Mouse (Mus musculus) neural tube, embryonic 14.5 days (tissue): Measurements from ENCODE around the gene Scfd2. TPM values are rescaled to one million over a fixed set of nuclear protein-coding genes. Genes with fewer than 3 reads are reported as not detected.

Experiments
- ATAC-seq: fragments of 200-750 bp; cut with Nextera tagmentation; 2 replicates; pipeline ENCODE4 v1.8.0; 2017; ENCODE audit warnings: low read depth, mild to moderate bottlenecking, moderate TSS enrichment, moderate library complexity
- H3K27ac ChIP-seq: fragments of 300-500 bp; sonication (generic); 2 replicates; pipeline ENCODE4 v1.5.1; 2014; ENCODE audit warnings: low read depth, mild to moderate bottlenecking, control low read depth, low read length, moderate library complexity, mixed read lengths
- H3K27me3 ChIP-seq: fragments of 300-500 bp; sonication (generic); 2 replicates; pipeline ENCODE4 v1.6.1; 2014; ENCODE audit warnings: low read length; ENCODE audit not compliant: control insufficient read depth, insufficient read depth
- H3K36me3 ChIP-seq: fragments of 300-500 bp; sonication (generic); 2 replicates; pipeline ENCODE4 v1.6.1; 2014; ENCODE audit warnings: low read length, mixed read lengths; ENCODE audit not compliant: control insufficient read depth, insufficient read depth
- H3K4me1 ChIP-seq: fragments of 300-500 bp; sonication (generic); 2 replicates; pipeline ENCODE4 v1.6.1; 2014; ENCODE audit warnings: low read length; ENCODE audit not compliant: control insufficient read depth, insufficient read depth
- H3K4me2 ChIP-seq: fragments of 300-500 bp; sonication (generic); 2 replicates; pipeline ENCODE4 v1.6.1; 2014; ENCODE audit warnings: mild to moderate bottlenecking, low read depth, low read length, control low read depth
- H3K4me3 ChIP-seq: fragments of 300-500 bp; sonication (generic); 2 replicates; pipeline ENCODE4 v1.5.1; 2014; ENCODE audit warnings: low read depth, low read length, control low read depth, mixed read lengths
- H3K9ac ChIP-seq: fragments of 300-500 bp; sonication (generic); replicated peaks from 2 replicates; pipeline ENCODE4 v1.6.1; 2014; ENCODE audit warnings: low read depth, mild to moderate bottlenecking, control low read depth, low read length, mixed read lengths
- H3K9me3 ChIP-seq: fragments of 300-500 bp; sonication (generic); 2 replicates; pipeline ENCODE4 v1.6.1; 2016; ENCODE audit warnings: low read length; ENCODE audit not compliant: control insufficient read depth
- WGBS: fragments of 180-500 bp; shearing (Covaris S2); extraction: QIAGEN DNeasy Blood & Tissue Kit; methylation state at CpG from one replicate; pipeline ENCODE4 v1.1.7; 2014; 5-methylcytosine and 5-hydroxymethylcytosine counted together
- polyA plus RNA-seq: library from polyadenylated mRNA; unstranded; fragments of >200 nt; fragmentation: Nextera tagmentation; extraction: Ambion mirVana; gene quantifications from 2 replicates; pipeline ENCODE4 v1.2.1, GENCODE M21; 2014

Scfd2 gene
- polyA plus RNA-seq, 1 experiment from 2014 or later, result 18.3 TPM

GRCm38 (mm10) chr5:74228938-74229337, 302.6 kb downstream of the Scfd2 start:
- Histone ChIP-seq H3K36me3 (no peaks in the 10 kb centered on the region), H3K4me1 (no peaks in the 10 kb centered on the region), H3K27ac (no peak overlapping the region), H3K9me3 (no peaks in the 10 kb centered on the region), H3K4me2 (no peak overlapping the region), H3K9ac (no peak overlapping the region), H3K4me3 (no peak overlapping the region), H3K27me3 (no peaks in the 10 kb centered on the region)
- no peak for ATAC-seq
- WGBS, result 47% methylated on average over 1 of the region's 1 CpGs

- H3K4me1 ChIP-seq, result no peaks in the 10 kb centered on the region
- WGBS, result 94% methylated on average over 6 of the region's 6 CpGs
- no peaks in the 10 kb centered on the region for H3K36me3 ChIP-seq
- no peak overlapping the region for H3K4me2 ChIP-seq
- ATAC-seq, result no peak
- H3K9me3 ChIP-seq, result no peaks in the 10 kb centered on the region
- H3K27me3 ChIP-seq, result no peaks in the 10 kb centered on the region
- no peak overlapping the region for H3K4me3 ChIP-seq
- no peak overlapping the region for H3K9ac ChIP-seq
- no peak overlapping the region for H3K27ac ChIP-seq
Observed at GRCm38 (mm10) chr5:74227352-74227751, 304.2 kb downstream of the Scfd2 start.

GRCm38 (mm10) chr5:74226183-74226582, 305.4 kb downstream of the Scfd2 start:
- Histone ChIP-seq H3K4me1 (no peaks in the 10 kb centered on the region), H3K9me3 (no peaks in the 10 kb centered on the region), H3K9ac (no peak overlapping the region), H3K27ac (no peak overlapping the region), H3K4me3 (no peak overlapping the region), H3K27me3 (no peaks in the 10 kb centered on the region), H3K36me3 (no peaks in the 10 kb centered on the region), H3K4me2 (no peak overlapping the region)
- ATAC-seq, result no peak
- WGBS, result 96% methylated on average over 5 of the region's 5 CpGs

- Histone ChIP-seq H3K4me1 (no peaks in the 10 kb centered on the region), H3K9me3 (no peaks in the 10 kb centered on the region), H3K9ac (no peak overlapping the region), H3K27me3 (no peaks in the 10 kb centered on the region), H3K27ac (no peak overlapping the region), H3K4me2 (no peak overlapping the region), H3K36me3 (no peaks in the 10 kb centered on the region), H3K4me3 (no peak overlapping the region)
- 90% methylated on average over 6 of the region's 6 CpGs for WGBS
- no peak for ATAC-seq
Observed at GRCm38 (mm10) chr5:74224480-74224879, 307.1 kb downstream of the Scfd2 start.

- 78% methylated on average over 4 of the region's 4 CpGs for WGBS
- Histone ChIP-seq H3K4me3 (no peak overlapping the region), H3K9ac (no peak overlapping the region), H3K36me3 (no peaks in the 10 kb centered on the region), H3K27me3 (no peaks in the 10 kb centered on the region), H3K4me2 (no peak overlapping the region), H3K9me3 (no peaks in the 10 kb centered on the region), H3K4me1 (no peaks in the 10 kb centered on the region), H3K27ac (no peak overlapping the region)
- no peak for ATAC-seq
Observed at GRCm38 (mm10) chr5:74222626-74223025, 308.9 kb downstream of the Scfd2 start.

GRCm38 (mm10) chr5:74218524-74218923, 313.0 kb downstream of the Scfd2 start:
- Histone ChIP-seq H3K4me3 (no peak overlapping the region), H3K9ac (no peak overlapping the region), H3K27ac (no peak overlapping the region), H3K4me1 (no peaks in the 10 kb centered on the region), H3K4me2 (no peak overlapping the region), H3K27me3 (no peaks in the 10 kb centered on the region), H3K9me3 (no peaks in the 10 kb centered on the region), H3K36me3 (no peaks in the 10 kb centered on the region)
- no peak for ATAC-seq
- 57% methylated on average over 4 of the region's 4 CpGs for WGBS

GRCm38 (mm10) chr5:74215125-74215524, 316.4 kb downstream of the Scfd2 start:
- ATAC-seq, result no peak
- Histone ChIP-seq H3K9me3 (no peaks in the 10 kb centered on the region), H3K9ac (no peak overlapping the region), H3K4me3 (no peak overlapping the region), H3K36me3 (no peaks in the 10 kb centered on the region), H3K4me2 (no peak overlapping the region), H3K27me3 (no peaks in the 10 kb centered on the region), H3K27ac (no peak overlapping the region), H3K4me1 (no peaks in the 10 kb centered on the region)
- WGBS, result 20% methylated on average over 4 of the region's 4 CpGs

GRCm38 (mm10) chr5:74214501-74215110, 317.0 kb downstream of the Scfd2 start:
- H3K4me3 ChIP-seq, result no peak overlapping the region
- no peak for ATAC-seq
- no peak overlapping the region for H3K4me2 ChIP-seq
- no peaks in the 10 kb centered on the region for H3K36me3 ChIP-seq
- H3K9me3 ChIP-seq, result no peaks in the 10 kb centered on the region
- 5% methylated on average over 7 of the region's 7 CpGs for WGBS
- H3K27ac ChIP-seq, result no peak overlapping the region
- H3K27me3 ChIP-seq, result no peaks in the 10 kb centered on the region
- no peaks in the 10 kb centered on the region for H3K4me1 ChIP-seq
- no peak overlapping the region for H3K9ac ChIP-seq

GRCm38 (mm10) chr5:74211346-74211745, 320.2 kb downstream of the Scfd2 start:
- no peaks in the 10 kb centered on the region for H3K4me1 ChIP-seq
- H3K4me3 ChIP-seq, result no peak overlapping the region
- no peaks in the 10 kb centered on the region for H3K9me3 ChIP-seq
- H3K36me3 ChIP-seq, result no peaks in the 10 kb centered on the region
- no peak overlapping the region for H3K27ac ChIP-seq
- no peak for ATAC-seq
- WGBS, result 74% methylated on average over 11 of the region's 11 CpGs
- no peak overlapping the region for H3K9ac ChIP-seq
- H3K4me2 ChIP-seq, result no peak overlapping the region
- H3K27me3 ChIP-seq, result no peaks in the 10 kb centered on the region
